Mouse (Mus musculus) erythroblast, embryonic 14.5 days (primary cell): ENCODE results near the gene Serbp1. TPM values are rescaled to one million over a fixed set of nuclear protein-coding genes. Genes with fewer than 3 reads are reported as not detected.

Source experiments
- H3K27me3 ChIP-seq: 2 replicates; pipeline ENCODE4 v1.6.1; 2012; ENCODE audit warnings: inconsistent platforms; ENCODE audit not compliant: control insufficient read depth
- H3K36me3 ChIP-seq: 2 replicates; pipeline ENCODE4 v1.6.1; 2012; ENCODE audit warnings: mild to moderate bottlenecking, inconsistent platforms; ENCODE audit not compliant: control insufficient read depth
- H3K4me1 ChIP-seq: 2 replicates; pipeline ENCODE4 v1.6.1; 2012; ENCODE audit warnings: inconsistent platforms; ENCODE audit not compliant: control insufficient read depth
- H3K4me3 ChIP-seq: replicated peaks from 2 replicates; pipeline ENCODE3; 2012; ENCODE audit warnings: moderate library complexity, mild to moderate bottlenecking, inconsistent platforms
- H3K9me3 ChIP-seq: 2 replicates; pipeline ENCODE4 v1.6.1; 2012; ENCODE audit warnings: low read length, inconsistent platforms, mixed read lengths; ENCODE audit not compliant: control insufficient read depth
- GATA1 ChIP-seq: IDR thresholded peaks from 2 replicates; pipeline ENCODE4 v1.6.1; 2012; ENCODE audit warnings: low read length, inconsistent platforms, mixed read lengths
- TAL1 ChIP-seq: IDR thresholded peaks from 3 replicates; pipeline ENCODE4 v1.6.1; 2012; ENCODE audit warnings: low read length, inconsistent platforms, mixed read lengths
- polyA plus RNA-seq: library from polyadenylated mRNA; stranded (reverse); fragments of >175 nt; gene quantifications from 2 replicates; pipeline ENCODE4 v1.2.3, GENCODE M21; 2012

Gene Serbp1
- polyA plus RNA-seq, 1 experiment: 191 TPM

- H3K9me3 ChIP-seq: no peaks in the 10 kb centered on the region
- H3K4me1 ChIP-seq: peaks cover 15% of the 10 kb centered on the region
- no peaks in the 10 kb centered on the region for H3K27me3 ChIP-seq
- TF ChIP-seq TAL1 (no peak), GATA1 (no peak)
- peaks cover 100% of the 10 kb centered on the region for H3K36me3 ChIP-seq
- no peak overlapping the region for H3K4me3 ChIP-seq
These were observed 43.7 kb downstream of the Serbp1 start for GRCm38 (mm10) chr6:67281614-67282197.

GRCm38 (mm10) chr6:67282897-67283296 lies 44.9 kb downstream of the Serbp1 start:
- Histone ChIP-seq H3K36me3 (peaks cover 100% of the 10 kb centered on the region), H3K27me3 (no peaks in the 10 kb centered on the region), H3K4me3 (no peak overlapping the region), H3K9me3 (no peaks in the 10 kb centered on the region), H3K4me1 (peaks cover 15% of the 10 kb centered on the region)
- no peak for TF ChIP-seq GATA1
- no peak for TF ChIP-seq TAL1

DNA sequence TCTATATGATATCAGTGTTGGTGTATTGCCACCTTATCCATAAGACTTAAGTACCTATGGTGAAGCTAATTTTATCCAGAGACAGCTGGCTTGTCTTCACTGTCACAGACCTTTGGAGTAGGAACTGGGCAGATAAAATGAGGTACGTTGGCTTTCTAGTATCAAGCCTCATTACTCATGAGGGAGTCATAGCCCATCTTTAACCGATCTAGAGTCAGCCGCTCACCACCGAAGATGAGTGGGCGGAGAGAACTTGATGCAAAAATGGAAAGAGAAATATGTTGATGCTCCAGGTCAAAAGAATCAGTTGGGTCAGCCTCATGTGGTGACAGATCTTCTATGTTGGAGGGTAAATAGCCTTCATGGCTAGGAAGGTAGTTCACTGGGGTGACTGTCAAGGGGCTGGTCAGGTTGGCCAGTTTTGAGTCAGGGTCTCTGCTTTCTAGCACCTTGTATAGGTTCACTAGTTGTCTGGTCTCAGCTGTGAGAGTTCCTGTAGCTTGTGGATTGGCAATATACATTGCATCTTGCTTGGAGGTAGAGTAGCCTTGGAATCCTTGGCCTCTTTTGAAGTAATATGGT lies 54.2 kb downstream of the Serbp1 start:
- Histone ChIP-seq H3K9me3 (no peaks in the 10 kb centered on the region), H3K4me3 (no peak overlapping the region), H3K27me3 (no peaks in the 10 kb centered on the region), H3K36me3 (peaks cover 59% of the 10 kb centered on the region), H3K4me1 (no peaks in the 10 kb centered on the region)
- TF ChIP-seq GATA1: no peak

DNA sequence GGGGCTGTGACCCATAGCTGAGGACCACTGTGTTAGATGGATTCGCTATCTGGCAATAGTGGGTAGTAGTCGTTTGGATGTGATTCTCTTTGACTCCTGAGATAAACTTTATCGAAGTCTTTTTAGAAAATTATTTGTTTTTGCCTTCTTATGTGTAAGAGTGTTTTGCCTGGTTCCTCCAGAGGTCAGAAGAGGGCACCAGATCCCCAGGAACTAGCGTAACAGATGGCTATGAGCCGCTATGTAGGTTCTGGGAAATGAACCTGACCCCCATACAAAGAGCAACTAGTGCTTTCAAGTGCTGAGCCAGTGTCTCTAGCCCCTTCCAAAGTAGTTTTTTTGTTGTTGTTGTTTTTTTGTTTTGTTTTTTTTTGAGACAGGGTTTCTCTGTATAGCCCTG lies 58.1 kb downstream of the Serbp1 start:
- H3K4me1 ChIP-seq: no peaks in the 10 kb centered on the region
- TF ChIP-seq TAL1 (no peak), GATA1 (no peak)
- no peaks in the 10 kb centered on the region for H3K27me3 ChIP-seq
- no peak overlapping the region for H3K4me3 ChIP-seq
- H3K9me3 ChIP-seq: no peaks in the 10 kb centered on the region
- H3K36me3 ChIP-seq: peaks cover 19% of the 10 kb centered on the region

DNA sequence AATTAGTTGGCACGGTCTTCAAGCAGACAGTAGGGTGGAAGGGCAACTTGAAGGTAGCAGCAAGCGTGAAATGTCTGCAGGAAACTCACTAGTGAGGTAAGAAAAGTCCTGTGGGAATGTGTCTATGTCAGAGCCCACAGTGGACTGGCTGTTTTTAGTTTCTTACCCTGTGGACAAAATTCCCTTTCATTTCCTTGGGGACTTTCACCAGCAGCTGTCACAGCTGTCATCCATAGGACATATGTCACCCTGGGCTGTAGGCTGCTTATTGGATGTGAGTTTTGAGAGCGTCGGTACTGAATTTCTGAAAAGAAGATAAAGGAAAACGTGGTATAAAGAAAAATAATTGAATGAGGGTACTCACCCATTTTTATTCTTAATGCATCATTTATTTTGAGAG lies 60.8 kb downstream of the Serbp1 start:
- H3K9me3 ChIP-seq: no peaks in the 10 kb centered on the region
- no peaks in the 10 kb centered on the region for H3K4me1 ChIP-seq
- no peak for TF ChIP-seq TAL1
- no peak for TF ChIP-seq GATA1
- H3K27me3 ChIP-seq: no peaks in the 10 kb centered on the region
- no peaks in the 10 kb centered on the region; the same call in 1 of the 2 replicates for H3K36me3 ChIP-seq
- no peak overlapping the region for H3K4me3 ChIP-seq

- TF ChIP-seq GATA1 (no peak), TAL1 (no peak)
- Histone ChIP-seq H3K4me1 (no peaks in the 10 kb centered on the region), H3K9me3 (no peaks in the 10 kb centered on the region), H3K4me3 (no peak overlapping the region), H3K36me3 (no peaks in the 10 kb centered on the region; the same call in 1 of the 2 replicates), H3K27me3 (no peaks in the 10 kb centered on the region)
These were observed 62.3 kb downstream of the Serbp1 start for GRCm38 (mm10) chr6:67300300-67300699.

GRCm38 (mm10) chr6:67300710-67301163 lies 62.8 kb downstream of the Serbp1 start:
- no peaks in the 10 kb centered on the region for H3K27me3 ChIP-seq
- H3K36me3 ChIP-seq: no peaks in the 10 kb centered on the region; the same call in 1 of the 2 replicates
- H3K9me3 ChIP-seq: no peaks in the 10 kb centered on the region
- no peaks in the 10 kb centered on the region for H3K4me1 ChIP-seq
- H3K4me3 ChIP-seq: no peak overlapping the region
- TF ChIP-seq TAL1: no peak
- no peak for TF ChIP-seq GATA1

DNA sequence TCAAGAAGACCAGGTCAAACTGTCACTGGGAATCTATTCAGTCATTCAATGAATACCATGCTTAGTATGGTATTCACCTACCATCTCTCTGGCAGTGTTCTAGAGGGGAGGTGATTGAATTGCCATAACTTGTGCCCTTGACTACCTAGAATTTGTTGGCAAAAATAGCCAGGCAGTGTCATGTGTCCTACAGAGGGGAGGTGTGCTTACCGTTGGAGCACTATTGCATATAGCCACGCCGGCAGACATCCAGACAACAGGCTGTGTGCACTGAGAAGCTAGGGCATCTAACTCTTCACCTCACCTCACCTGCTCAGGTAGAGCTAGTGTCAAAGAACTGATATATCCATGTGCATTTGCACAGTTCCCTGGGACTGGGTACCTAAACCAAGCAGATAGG lies 63.3 kb downstream of the Serbp1 start:
- no peaks in the 10 kb centered on the region for H3K4me1 ChIP-seq
- no peaks in the 10 kb centered on the region for H3K27me3 ChIP-seq
- no peaks in the 10 kb centered on the region for H3K9me3 ChIP-seq
- TF ChIP-seq TAL1: no peak
- TF ChIP-seq GATA1: no peak
- no peak overlapping the region for H3K4me3 ChIP-seq
- no peaks in the 10 kb centered on the region; the same call in 1 of the 2 replicates for H3K36me3 ChIP-seq

DNA sequence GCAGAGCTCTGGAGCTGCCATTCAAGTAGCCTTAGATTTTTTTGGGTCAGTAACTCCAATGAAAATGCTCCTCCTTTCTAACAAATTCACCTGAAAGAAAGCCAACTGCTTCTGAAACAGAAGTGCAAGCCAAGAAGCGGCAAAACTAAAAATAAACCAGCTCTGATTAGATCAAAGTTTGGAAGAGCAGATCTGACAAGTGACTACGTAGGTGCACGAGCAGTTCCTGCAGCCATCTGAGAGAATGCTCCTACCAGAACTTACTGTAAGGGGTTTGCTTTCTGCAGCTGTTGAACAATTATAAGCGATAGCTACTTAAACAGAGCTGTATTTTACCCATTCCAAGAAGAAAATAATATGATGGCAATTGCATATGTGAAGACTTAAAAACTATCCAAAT lies 64.5 kb downstream of the Serbp1 start:
- Histone ChIP-seq H3K27me3 (no peaks in the 10 kb centered on the region), H3K4me3 (no peak overlapping the region), H3K9me3 (no peaks in the 10 kb centered on the region), H3K36me3 (no peaks in the 10 kb centered on the region; the same call in 1 of the 2 replicates), H3K4me1 (no peaks in the 10 kb centered on the region)
- TF ChIP-seq TAL1: no peak
- no peak for TF ChIP-seq GATA1
